Mouse (Mus musculus) cerebellum, adult 18-20 months (tissue): ENCODE data around the gene Nasp.
A peak's percentile ranks its signal among the peaks of the same experiment; 100 is the strongest.
"Not testable (repeated sequence)": the region's sequence is repeated elsewhere in the genome, so short reads cannot be mapped to it uniquely, and the experiment has no call there.

Source experiments
- DNase-seq, 2 experiments: peaks; one replicate each; pipeline ENCODE4 v3.0.0; 2021

Nasp gene

DNA sequence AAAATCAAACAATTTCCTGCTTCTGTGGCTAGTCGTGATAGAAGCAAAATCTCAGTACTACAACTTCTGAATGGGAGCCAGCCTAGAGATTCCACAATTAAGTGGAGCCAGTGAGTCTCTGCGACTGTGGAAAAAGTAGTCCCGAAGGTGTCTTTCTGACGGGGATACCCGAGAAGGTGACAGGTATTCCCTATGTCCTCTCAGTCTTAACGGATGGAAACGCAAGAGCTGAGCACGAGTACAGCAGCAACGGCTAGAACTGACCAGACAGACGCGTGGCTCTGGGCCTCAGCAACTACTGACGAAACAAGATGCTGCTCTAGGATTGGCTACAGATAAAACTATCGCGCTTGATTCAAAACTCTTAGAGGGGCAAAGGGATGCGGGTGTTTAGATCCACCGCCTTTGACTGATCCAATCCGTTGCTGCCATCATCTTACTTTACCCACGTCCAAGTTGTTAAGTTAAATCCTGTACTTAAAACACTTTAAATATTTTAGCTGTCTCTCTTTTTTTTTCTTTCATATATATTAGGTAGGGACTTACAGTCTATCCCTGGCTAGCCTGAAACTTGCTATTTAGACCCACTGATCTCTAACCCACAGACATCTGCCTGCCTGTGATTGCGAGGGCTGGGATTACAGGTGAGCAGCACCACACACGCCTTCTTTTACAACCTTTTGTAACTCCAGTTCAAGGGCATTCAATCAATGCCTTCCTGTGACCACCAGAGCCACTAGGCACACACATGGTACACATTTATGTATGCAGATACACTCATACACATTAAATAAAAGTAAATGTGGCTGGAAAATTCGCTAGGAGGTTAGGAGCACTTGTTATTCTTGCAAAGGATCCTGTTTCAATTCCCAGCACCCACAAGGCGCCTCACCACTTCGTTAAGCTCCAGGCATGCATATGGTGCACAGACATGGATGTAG lies at the start of gene Nasp:
Gene Nasp (minus strand): TSS at position 220 of the 941 bp plus-strand sequence.
- DNase-seq, result peak; percentile 83 to 85

DNA sequence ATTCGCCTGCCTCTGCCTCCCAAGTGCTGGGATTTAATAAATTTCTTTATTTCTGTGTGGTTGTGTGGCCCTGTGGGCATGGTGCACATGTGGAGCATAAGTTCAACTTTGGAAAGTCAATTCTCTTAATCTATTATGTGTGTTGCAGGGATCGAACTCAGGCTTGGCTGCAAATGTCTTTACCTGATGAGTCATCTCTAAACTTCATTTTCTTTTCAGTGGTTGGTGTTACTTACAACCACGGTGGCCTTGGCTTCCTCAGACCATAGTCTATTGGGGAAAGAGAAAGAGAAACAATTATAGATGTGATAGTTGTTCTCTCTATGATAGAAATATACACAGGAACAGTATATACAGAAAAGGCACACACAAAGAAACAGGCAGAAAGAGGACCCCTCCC lies 48.3 kb upstream of the Nasp start:
- DNase-seq, result no peak

DNA sequence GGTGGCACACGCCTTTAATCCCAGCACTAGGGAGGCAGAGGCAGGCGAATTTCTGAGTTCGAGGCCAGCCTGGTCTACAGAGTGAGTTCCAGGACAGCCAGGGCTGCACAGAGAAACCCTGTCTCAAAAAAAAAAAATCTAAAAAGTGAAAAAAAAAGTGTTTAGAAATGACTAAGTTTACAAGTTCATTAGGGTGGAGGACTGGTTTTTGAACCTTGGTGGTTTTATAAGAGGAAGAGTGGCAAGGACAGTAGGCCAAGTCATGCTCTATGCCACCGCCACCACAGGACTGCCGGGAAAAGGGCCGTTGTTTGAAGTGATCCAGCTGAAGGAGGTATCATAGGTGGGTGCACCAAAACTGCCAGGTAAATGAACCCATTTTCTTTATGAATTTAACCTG lies 47.0 kb upstream of the Nasp start:
- DNase-seq, result not testable (repeated sequence)

DNA sequence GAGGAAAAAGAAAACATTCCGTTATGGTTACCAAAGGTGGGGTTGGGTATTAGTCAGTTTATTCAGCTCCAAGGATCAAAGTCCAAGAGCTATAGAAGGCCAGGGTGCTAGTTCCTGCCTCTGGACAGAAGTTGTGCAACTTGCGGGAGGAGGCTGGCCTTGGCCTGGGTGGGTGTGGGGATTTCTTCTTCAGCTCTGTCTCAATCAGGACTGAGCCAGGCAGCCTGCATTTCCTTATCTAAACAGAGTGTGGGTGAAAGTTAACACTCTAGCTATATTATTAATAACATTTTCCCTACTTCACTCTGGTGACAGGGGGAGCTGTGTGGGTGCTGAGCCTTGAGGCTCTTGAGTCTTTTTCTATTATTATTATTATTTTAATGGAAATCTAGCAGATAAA lies 45.0 kb upstream of the Nasp start:
- no peak for DNase-seq

DNA sequence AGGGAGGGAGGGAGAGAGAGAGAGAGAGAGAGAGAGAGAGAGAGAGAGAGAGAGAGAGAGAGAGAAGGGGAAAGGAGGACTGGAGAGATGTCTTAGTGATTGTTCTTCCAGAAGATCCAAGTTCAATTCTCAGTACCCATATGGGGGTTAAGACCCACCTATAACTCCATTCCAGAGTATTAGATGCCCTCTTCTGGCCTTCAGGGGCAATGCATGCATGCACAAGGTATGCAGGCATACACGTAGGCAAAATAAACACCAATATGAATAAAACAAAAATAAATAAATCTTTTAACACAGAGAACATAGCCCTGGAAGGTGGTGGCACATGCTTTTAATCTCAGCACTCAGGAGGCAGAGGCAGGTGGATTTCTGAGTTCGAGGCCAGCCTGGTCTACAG lies 41.5 kb upstream of the Nasp start:
- DNase-seq, result no peak

DNA sequence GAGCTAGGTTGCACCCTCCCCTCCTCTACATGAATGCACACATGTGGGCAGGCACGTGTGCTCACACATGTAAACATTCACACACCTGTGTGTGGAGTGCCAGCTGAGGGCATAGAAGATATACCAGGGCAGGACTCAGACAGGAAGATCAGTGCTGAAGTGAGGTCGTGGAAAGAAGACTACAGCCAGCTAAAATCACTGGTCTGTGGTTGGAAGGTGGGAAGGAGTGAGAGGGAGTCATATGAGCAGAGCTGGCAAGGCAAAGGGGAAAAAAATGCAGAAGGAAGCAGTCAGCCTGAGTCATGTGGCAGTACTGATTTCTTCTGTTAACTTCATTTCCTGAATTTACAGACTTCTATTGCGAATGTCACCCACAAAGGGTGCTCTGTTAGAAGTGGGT lies 40.4 kb upstream of the Nasp start:
- no peak for DNase-seq

DNA sequence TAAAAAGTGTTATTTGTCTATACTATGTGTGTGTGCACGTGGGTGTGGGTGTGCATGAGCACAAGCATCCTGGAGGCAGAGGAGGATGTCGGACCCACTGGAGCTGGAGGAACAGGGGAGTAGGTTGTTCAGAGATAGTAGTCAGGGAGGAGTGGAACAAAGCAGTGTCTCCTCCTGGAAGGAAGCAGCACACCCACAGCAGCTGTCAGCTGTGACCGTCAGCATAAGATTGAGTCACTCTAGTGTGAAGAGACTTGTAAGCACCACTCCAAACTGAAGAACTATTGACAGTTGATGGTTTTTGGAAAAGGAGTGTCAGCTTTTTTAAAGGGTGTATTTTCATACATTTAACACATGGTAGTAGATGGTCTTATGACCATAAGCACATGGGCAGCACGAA lies 38.9 kb upstream of the Nasp start:
- DNase-seq, result no peak

DNA sequence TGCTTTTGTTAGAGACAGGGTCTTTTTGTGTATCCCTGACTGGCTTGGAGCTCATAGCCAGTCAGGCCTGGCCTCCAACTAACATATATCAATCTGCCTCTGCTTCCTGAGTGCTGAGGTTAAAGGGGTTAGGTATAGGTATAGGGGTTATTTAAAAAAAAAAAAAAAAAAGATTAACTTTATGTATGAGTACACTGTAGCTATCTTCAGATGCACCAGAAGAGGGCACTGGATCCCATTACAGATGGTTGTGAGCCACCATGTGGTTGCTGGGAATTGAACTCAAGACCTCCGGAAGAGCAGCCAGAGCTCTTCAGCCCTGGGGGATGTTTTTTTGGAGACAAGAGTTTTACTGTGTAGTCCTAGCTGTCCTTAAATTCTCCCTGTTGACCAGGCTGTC lies 34.3 kb upstream of the Nasp start:
- no peak for DNase-seq

DNA sequence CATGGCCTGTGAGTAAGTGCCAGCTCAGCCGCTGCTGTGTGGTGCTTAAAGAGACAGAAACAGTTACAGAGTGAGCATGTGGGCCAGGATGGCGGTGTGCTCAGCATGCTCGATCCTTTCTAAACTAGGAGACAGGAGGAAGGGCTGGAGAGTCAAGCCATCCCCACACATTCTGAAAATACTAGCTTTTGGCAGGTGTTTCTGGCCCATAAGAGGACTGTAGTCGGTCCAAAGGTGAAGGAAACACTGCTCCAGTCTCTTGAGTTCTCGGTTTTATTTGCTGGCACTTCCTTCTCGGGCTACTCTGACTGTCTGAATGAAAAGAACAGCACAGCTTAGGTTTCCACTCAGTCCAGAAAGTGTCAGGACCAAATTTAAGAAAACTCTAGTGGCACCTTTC lies 33.1 kb upstream of the Nasp start:
- DNase-seq, result no peak

DNA sequence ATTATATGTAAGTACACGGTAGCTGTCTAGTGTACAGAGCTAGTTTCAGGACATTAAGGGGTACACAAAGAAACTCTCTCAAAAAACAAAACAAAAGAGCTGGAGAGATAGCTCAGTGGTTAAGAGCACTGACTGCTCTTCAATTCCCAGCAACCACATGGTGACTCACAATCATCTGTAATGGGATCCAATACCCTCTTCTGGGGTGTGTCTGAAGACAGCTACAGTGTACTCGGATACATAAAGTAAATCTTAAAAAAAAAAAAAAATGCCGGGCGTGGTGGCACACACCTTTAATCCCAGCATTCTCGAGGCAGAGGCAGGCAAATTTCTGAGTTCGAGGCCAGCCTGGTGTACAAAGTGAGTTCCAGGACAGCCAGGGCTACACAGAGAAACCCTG lies 32.2 kb upstream of the Nasp start:
- not testable (repeated sequence) for DNase-seq

DNA sequence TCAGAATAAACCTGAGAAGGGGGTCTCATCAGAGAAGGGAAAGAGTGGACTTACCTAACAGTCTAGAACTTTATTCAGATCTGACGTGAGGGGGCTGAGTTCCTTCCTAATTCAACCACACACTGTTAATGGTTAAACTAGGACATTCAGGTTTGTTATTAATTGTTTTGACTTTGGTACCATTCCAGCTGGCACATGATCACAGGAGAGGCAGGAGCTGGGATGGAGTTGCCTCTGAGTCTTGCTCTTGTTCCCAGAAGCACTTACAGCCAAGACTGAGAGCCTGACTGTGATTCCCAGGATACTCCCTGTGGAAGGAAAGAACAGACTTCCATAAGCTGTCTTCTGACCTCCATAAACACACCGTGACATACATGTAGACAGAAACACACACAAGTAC lies 31.7 kb upstream of the Nasp start:
- DNase-seq, result no peak

DNA sequence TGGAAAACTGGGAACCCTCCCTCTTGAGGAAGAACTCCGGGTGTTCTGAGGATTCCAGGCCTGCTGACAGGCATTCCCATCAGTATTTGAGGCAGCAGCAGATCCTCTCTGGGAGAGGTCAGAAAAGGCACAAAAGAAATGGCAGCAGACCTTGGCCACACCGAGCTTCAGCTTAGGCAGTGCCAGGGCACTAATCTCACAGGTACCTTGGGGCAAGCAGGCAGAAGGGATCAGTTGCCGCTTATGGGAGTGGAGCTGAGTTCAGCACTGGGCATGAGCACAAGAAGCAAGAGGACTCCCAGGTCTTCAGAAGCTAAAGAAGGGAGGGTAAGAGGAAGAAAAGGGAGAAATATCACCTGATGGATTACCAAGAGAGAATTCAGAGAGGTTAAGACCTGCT lies 30.2 kb upstream of the Nasp start:
- no peak for DNase-seq

DNA sequence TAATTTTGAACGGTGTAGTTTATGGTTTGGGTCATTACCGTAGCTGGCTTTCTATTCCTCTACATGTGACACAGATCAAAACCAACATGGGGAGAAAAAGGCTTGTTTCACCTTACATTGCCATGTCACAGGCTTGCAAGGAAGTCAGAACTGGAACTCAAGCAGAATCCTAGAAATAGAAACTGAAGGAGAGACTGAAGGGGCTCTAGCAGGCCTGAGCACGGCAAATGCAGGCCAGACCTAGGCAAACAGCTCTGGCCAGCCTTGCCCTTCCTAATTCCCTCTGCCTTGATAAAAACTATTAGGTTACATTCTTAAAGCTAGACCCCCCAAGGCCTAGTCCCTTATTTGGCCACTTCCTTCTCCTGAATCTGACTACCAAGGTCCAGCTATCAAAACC lies 27.9 kb upstream of the Nasp start:
- no peak for DNase-seq

DNA sequence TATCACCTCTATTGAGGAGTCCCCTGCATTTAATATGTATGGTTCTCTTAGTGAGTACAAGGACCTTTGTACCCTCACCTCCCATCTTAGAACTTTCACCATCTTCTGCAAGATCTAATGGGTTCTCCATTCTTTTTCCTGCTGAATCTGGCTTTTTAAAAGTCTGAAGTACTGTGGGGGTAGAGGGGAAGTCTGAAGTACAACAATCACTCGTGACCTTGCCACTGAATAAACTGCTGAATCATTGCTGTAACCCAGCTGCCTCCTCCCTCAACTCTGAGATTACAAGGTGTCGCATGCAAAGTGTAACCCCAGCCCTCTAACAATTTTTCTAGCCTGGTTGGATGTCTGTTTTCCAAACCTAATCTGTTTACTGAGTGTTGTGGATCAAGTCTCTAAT lies 27.4 kb upstream of the Nasp start:
- DNase-seq, result no peak

DNA sequence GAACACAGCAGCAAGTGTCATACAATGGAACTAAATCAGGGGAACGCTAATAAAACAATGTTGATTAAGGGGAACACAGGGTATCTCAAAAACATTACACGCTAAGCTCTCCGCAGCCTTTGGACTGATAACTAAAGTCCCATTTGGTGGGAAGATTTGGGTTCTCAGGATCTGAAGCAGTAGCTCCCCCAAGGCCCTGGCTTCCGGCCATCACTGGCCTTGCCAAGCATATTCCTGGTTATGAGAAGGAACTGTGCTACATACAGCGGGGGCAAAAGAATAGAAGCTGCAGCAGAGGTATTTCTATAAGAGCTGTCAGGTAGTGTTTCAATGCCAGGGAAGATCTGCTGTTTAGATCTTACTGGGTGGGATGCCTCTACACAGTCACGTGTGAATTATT lies 25.5 kb upstream of the Nasp start:
- DNase-seq, result no peak

DNA sequence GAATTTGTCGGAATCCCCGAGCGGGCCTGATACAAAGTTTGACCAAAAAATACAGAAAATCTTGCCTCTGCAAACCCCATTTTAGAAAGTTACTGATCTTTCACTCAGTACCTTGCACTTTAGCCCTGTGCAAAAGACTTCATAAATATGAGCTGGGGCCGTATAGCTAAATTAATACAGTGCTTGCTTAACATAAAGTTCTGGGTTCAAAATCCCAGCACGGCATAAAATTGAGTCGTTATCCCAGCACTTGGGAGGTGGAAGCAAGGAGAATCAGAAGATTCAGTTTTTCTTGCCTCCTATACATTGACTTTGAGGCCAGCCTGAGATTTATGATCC lies 24.0 kb upstream of the Nasp start:
- DNase-seq, result no peak

DNA sequence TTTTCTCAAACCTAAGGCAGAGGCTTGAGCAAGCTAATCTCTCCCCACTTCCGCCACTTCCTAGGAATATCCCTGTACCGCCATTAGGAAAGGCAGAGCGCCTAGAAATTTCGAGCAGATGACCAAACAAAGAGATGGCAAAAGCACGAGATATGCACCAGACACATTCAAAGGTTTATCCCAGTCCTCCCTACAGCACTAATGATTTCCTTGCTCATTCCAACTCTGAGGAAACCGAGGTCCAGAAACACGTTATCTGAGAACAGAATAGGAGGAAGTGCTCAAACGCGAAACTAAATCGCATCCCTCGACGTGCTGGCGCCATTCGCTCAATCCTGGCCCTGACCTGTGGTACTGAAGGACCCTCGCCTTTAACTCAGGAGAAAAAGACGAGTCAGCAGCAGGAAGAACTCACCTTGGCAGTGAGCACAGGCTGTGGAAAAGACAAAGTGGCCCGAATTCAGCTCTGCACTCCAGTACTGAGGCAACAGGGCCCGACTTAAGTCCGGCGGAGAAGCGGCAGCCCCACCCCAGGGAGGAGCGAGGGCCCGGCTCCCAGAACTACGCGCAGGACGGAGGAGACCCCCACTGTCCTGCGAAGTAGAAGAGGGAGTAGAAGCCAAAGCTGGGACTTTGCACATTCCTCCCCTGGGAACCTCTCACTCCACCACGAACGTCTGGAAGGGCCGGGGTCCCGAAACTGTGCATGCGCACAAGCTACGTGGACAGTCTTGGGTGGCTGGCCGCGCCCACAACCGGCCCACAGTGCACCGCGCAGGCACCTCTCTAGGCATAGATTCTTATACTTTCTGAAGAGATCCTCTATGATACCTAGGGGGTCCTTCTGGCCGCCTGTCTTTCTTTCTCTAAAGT lies 23.4 kb upstream of the Nasp start, which contains the start of gene Akr1a1:
Gene Akr1a1 (minus strand): TSS at position 757 of the 873 bp plus-strand sequence.
- DNase-seq, result peak; percentile 92 to 93

DNA sequence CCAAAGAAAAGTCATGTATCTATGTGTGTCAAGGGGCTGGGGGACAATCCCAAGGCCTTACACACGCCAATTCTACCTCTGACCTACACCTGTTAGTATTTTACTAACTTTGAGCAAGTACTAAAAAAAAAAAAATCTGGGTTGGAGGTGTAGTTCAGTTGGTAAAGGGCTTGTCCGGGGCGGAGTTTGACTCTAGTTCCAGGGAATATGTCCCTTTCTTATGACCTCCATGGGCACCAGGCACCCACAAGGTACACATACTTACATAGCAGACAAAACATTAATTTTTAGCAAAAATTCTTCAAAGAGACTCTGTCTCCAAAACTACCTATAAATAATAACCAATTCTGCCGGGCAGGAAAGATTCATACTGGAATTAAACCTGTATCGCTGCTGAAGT lies 22.6 kb upstream of the Nasp start:
- no peak for DNase-seq

DNA sequence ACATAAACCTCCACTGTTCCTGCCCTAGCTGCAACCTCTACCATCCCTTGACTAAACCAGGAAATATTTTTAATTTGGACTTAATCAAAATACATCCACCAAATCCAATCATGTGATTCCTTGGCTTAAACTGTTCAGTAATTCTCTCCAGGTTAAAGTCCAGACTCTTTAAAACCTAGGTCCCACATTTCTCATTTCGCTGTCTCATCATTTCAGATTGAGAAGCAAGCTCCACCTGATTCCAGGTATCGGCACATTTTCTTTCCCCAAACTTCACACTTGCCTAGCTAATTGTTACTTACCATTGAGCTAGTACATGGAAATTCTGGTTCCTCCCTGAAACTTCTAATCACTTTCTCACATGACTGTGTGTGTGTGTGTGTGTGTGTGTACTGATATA lies 21.7 kb upstream of the Nasp start:
- no peak for DNase-seq

DNA sequence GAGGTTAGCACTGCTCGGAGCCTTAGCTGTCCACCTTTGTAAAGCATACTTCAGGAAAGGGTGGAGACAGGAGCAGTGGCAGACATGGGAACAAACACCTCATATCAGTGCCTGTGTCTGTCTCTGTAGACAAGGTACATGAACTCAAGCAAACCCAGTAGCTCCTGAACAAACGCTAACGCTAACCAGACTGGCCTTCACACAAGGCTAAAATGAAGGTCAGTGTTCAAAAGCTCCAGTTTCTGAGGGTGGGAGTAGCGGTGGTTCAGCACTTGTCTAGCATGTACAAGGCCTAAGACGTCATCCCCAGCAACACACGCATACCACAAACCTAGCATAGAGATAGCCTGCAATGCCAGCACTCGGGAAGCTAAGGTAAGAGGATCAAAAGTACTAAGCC lies 17.9 kb upstream of the Nasp start:
- no peak for DNase-seq

DNA sequence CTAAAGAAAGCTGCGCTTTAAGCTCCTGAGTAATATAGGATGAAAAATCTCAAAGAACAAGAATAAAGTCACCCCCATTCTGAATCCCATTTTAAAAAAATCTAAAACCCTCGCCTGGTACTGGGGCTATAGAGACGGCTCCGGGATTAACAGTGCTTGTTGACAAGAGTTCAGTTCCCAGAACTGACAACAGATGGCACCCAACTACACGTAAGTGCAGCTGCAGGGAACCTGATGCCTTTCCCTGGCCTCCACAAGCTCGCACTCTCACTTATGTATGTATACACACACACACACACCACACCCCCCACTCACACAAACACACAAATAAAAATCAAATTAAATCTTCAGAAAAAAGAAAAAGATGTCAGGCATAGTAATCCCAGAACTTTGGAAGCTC lies 16.6 kb upstream of the Nasp start:
- peak in 1 of 2 experiments; percentile 43 for DNase-seq

DNA sequence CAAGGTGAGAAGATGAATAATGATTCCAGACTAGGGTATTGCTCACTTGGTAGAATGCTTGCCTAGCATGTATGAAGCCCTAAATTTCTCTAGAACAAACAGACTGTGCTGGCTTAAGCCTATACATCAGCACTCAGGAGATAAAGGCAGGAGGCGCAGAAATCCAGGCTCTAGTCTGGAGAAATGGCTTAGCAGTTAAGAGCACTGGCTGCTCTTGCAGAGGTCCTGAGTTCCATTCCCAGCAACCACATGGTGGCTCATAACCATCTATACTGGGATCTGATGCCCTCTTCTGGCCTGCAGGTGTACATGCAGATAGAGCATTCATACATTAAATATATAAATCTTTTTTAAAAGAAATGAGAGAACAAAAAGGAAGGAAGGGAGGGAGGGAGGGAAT lies 14.3 kb upstream of the Nasp start:
- DNase-seq, result no peak

DNA sequence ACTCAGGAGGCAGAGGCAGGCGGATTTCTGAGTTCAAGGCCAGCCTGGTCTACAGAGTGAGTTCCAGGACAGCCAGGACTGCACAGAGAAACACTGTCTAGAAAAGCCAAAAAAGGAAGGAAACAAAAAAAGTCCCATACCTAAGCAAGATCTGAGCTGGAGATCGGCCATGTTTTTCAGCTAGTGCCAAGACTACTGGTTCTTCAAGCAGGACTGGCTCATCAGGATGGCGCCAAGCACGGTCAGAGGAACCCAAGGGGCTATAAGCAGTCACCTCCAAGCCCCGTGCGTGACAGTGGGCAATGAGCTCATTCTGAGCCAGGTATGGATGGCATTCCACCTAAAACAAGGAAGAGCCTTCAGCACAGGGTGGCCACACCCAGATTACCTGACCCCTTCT lies 11.1 kb upstream of the Nasp start:
- no peak for DNase-seq

DNA sequence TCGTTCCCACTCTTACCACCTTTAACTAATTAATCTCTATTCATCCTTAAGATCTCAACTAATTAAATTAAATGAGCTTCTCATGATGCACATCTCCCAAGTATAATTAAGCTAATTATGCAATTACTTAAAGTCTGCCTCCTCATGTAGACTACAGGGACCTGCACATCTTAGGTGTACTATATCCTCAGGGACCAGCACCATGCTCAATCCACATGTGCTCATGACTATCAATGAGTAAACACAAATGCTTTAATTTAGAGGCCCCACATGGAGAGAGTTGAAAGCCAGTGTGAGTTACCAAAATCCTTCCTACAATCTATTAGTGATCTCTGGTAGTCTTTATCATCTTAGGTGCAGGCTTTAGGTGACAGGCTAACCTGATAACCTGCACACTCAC lies 7.5 kb upstream of the Nasp start:
- no peak for DNase-seq
